Mouse (Mus musculus): Measurements from ENCODE around the gene Sclt1.

DNA sequence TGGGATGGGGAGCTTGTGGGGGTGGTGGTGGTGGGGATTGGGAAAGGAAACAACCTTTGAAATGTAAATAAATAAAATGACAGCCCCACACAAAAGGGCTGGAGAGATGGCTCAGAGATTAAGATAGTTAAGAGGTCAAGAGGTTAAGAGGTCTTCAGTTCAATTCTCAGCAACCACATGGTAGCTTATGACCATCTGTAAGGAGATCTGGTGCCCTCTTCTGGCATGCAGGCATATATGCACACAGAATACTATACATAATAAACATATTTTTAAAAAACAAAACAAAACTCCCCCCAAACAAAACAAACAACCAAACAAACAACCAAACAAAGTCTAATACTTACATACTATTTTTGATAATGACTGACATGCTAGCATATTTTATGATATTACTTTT lies 67.5 kb downstream of the Sclt1 start:
- TF ChIP-seq CTCF (IDR thresholded peaks at IDR 0.05; ENCODE audit: low read depth, low read length) (no peak), POLR2A (IDR thresholded peaks at IDR 0.05; ENCODE audit: borderline replicate concordance, low read depth, low read length) (no peak)

Data from bone marrow macrophage, adult 2 months (primary cell).